Mouse (Mus musculus): ENCODE results near the gene Fam69a.
"Not testable (repeated sequence)": the region's sequence is repeated elsewhere in the genome, so short reads cannot be mapped to it uniquely, and the experiment has no call there.

Fam69a gene

GRCm38 (mm10) chr5:107947548-107947947 lies 39.3 kb downstream of the Fam69a start:
- DNase-seq (ENCODE audit: low spot score in 2 of 2): no peak

- DNase-seq (ENCODE audit: low spot score in 2 of 2): no peak
Observed at GRCm38 (mm10) chr5:107946475-107946874, 40.4 kb downstream of the Fam69a start.

- no peak for DNase-seq (ENCODE audit: low spot score in 2 of 2)
Observed at GRCm38 (mm10) chr5:107943526-107943925, 43.4 kb downstream of the Fam69a start.

- no peak for DNase-seq (ENCODE audit: low spot score in 2 of 2)
Observed at GRCm38 (mm10) chr5:107942941-107943340, 43.9 kb downstream of the Fam69a start.

- no peak for DNase-seq (ENCODE audit: low spot score in 2 of 2)
Observed at GRCm38 (mm10) chr5:107941222-107941621, 45.7 kb downstream of the Fam69a start.

GRCm38 (mm10) chr5:107939701-107940100 lies 47.2 kb downstream of the Fam69a start:
- DNase-seq (ENCODE audit: low spot score in 2 of 2): no peak

- no peak for DNase-seq (ENCODE audit: low spot score in 2 of 2)
Observed at GRCm38 (mm10) chr5:107938886-107939285, 48.0 kb downstream of the Fam69a start.

- DNase-seq (ENCODE audit: low spot score in 2 of 2): not testable (repeated sequence)
Observed at GRCm38 (mm10) chr5:107938483-107938882, 48.4 kb downstream of the Fam69a start.

- DNase-seq (ENCODE audit: low spot score in 2 of 2): no peak
Observed at GRCm38 (mm10) chr5:107936625-107937389, 50.1 kb downstream of the Fam69a start.

GRCm38 (mm10) chr5:107934770-107935543 lies 51.9 kb downstream of the Fam69a start:
- DNase-seq (ENCODE audit: low spot score in 2 of 2): no peak

GRCm38 (mm10) chr5:107933202-107933974 lies 53.5 kb downstream of the Fam69a start:
- DNase-seq (ENCODE audit: low spot score in 2 of 2): no peak

GRCm38 (mm10) chr5:107932556-107932955 lies 54.3 kb downstream of the Fam69a start:
- DNase-seq (ENCODE audit: low spot score in 2 of 2): no peak

GRCm38 (mm10) chr5:107926550-107927249 lies 60.2 kb downstream of the Fam69a start:
- DNase-seq (ENCODE audit: low spot score in 2 of 2): no peak

- DNase-seq (ENCODE audit: low spot score in 2 of 2): no peak
Observed at GRCm38 (mm10) chr5:107924564-107924963, 62.3 kb downstream of the Fam69a start.

GRCm38 (mm10) chr5:107922836-107923235 lies 64.0 kb downstream of the Fam69a start:
- no peak for DNase-seq (ENCODE audit: low spot score in 2 of 2)

- DNase-seq (ENCODE audit: low spot score in 2 of 2): peak in 1 of 2 experiments; percentile 13
Observed at GRCm38 (mm10) chr5:107921400-107922252, 65.3 kb downstream of the Fam69a start.

GRCm38 (mm10) chr5:107915280-107915679 lies 71.6 kb downstream of the Fam69a start:
- no peak for DNase-seq (ENCODE audit: low spot score in 2 of 2)

- no peak for DNase-seq (ENCODE audit: low spot score in 2 of 2)
Observed at GRCm38 (mm10) chr5:107911012-107911411, 75.9 kb downstream of the Fam69a start.

- DNase-seq (ENCODE audit: low spot score in 2 of 2): no peak
Observed at GRCm38 (mm10) chr5:107910084-107910616, 76.7 kb downstream of the Fam69a start.

- DNase-seq (ENCODE audit: low spot score in 2 of 2): no peak
Observed at GRCm38 (mm10) chr5:107909668-107910067, 77.2 kb downstream of the Fam69a start.

Measured in urinary bladder, postnatal 36 days (tissue).